Mouse (Mus musculus) limb, embryonic 14.5 days (tissue): ENCODE data around the gene Kif22. TPM values are rescaled to one million over a fixed set of nuclear protein-coding genes. Genes with fewer than 3 reads are reported as not detected.
"Not testable (repeated sequence)": the region's sequence is repeated elsewhere in the genome, so short reads cannot be mapped to it uniquely, and the experiment has no call there.

ENCODE experiments used
- ATAC-seq: fragments of 200-750 bp; cut with Nextera tagmentation; 2 replicates; pipeline ENCODE4 v1.8.0; 2017; ENCODE audit warnings: low read depth, moderate number of reproducible peaks, moderate TSS enrichment; ENCODE audit not compliant: low FRiP score
- DNase-seq: peaks from one replicate; pipeline ENCODE4 v3.0.0-alpha.2; 2015; ENCODE audit warnings: low spot score
- H3K27ac ChIP-seq: fragments of 300-500 bp; sonication (generic); replicated peaks from 2 replicates; pipeline ENCODE4 v1.5.1; 2014; ENCODE audit warnings: low read depth, mild to moderate bottlenecking, low read length, moderate library complexity, mixed read lengths
- H3K27me3 ChIP-seq: fragments of 300-500 bp; sonication (generic); 2 replicates; pipeline ENCODE4 v1.6.1; 2014; ENCODE audit warnings: low read length, mixed read lengths; ENCODE audit not compliant: control insufficient read depth, insufficient read depth
- H3K36me3 ChIP-seq: fragments of 300-500 bp; sonication (generic); 2 replicates; pipeline ENCODE4 v1.6.1; 2014; ENCODE audit warnings: mild to moderate bottlenecking, low read length, moderate library complexity, mixed read lengths; ENCODE audit not compliant: control insufficient read depth, insufficient read depth
- H3K4me1 ChIP-seq: fragments of 300-500 bp; sonication (generic); 2 replicates; pipeline ENCODE4 v1.6.1; 2014; ENCODE audit warnings: antibody characterized with exemption, low read length, mixed read lengths; ENCODE audit not compliant: control insufficient read depth, insufficient read depth
- H3K4me2 ChIP-seq: fragments of 300-500 bp; sonication (generic); replicated peaks from 2 replicates; pipeline ENCODE4 v1.6.1; 2014; ENCODE audit warnings: low read depth, mild to moderate bottlenecking, low read length, moderate library complexity; ENCODE audit not compliant: severe bottlenecking
- H3K4me3 ChIP-seq: fragments of 300-500 bp; sonication (generic); replicated peaks from 2 replicates; pipeline ENCODE4 v1.5.1; 2014; ENCODE audit warnings: low read length
- H3K9ac ChIP-seq: fragments of 300-500 bp; sonication (generic); 2 replicates; pipeline ENCODE4 v1.6.1; 2014; ENCODE audit warnings: mild to moderate bottlenecking, low read depth, low read length, moderate library complexity; ENCODE audit not compliant: severe bottlenecking
- H3K9me3 ChIP-seq: fragments of 300-500 bp; sonication (generic); 2 replicates; pipeline ENCODE4 v1.6.1; 2016; ENCODE audit warnings: low read length; ENCODE audit not compliant: control insufficient read depth
- POLR2A ChIP-seq: fragments of 200-500 bp; IDR thresholded peaks from 2 replicates; pipeline ENCODE4 v1.8.0; 2012; ENCODE audit warnings: inconsistent platforms, mild to moderate bottlenecking, moderate library complexity, borderline replicate concordance; ENCODE audit not compliant: insufficient read depth, insufficient read length; ENCODE audit errors: extremely low read depth
- WGBS: fragments of 180-500 bp; shearing (Covaris S2); extraction: QIAGEN DNeasy Blood & Tissue Kit; methylation state at CpG from one replicate; pipeline ENCODE4 v1.1.7; 2014; 5-methylcytosine and 5-hydroxymethylcytosine counted together
- polyA plus RNA-seq, 2 experiments: library from polyadenylated mRNA; depleted of rRNA in 1 of 2; stranded (reverse) in 1 of 2; unstranded in 1 of 2; fragments of >200 nt; fragmentation: Nextera tagmentation in 1 of 2; extraction: Ambion mirVana in 1 of 2; gene quantifications; 2 replicates each; pipeline versions ENCODE4 v1.2.1 to v1.2.3; 2012 to 2014

Kif22 gene
- polyA plus RNA-seq, 2 experiments, result 68.4 to 87.2 TPM

- 82% methylated on average over 3 of the region's 3 CpGs for WGBS
- Histone ChIP-seq H3K36me3 (no peaks in the 10 kb centered on the region), H3K9me3 (no peaks in the 10 kb centered on the region), H3K4me2 (no peak overlapping the region), H3K4me3 (no peak overlapping the region), H3K27ac (no peak overlapping the region), H3K4me1 (no peaks in the 10 kb centered on the region), H3K27me3 (no peaks in the 10 kb centered on the region), H3K9ac (no peak overlapping the region)
- TF ChIP-seq POLR2A, result no peak
- no peak for DNase-seq
- ATAC-seq, result no peak
Observed at GRCm38 (mm10) chr7:127088083-127088482, 45.8 kb upstream of the Kif22 start.

GRCm38 (mm10) chr7:127087278-127088010 is 45.2 kb upstream of the Kif22 start, which contains the start of gene Zg16:
Gene Zg16, minus strand, starts transcription at chr7:127087328.
- H3K9me3 ChIP-seq, H3K27me3 ChIP-seq, H3K36me3 ChIP-seq, ATAC-seq, H3K4me3 ChIP-seq, DNase-seq, H3K4me1 ChIP-seq, H3K27ac ChIP-seq, H3K4me2 ChIP-seq, H3K9ac ChIP-seq: not testable (repeated sequence)
- WGBS, result 82% methylated on average over 6 of the region's 6 CpGs

GRCm38 (mm10) chr7:127085751-127086150 is 43.5 kb upstream of the Kif22 start:
- not testable (repeated sequence) for ATAC-seq, H3K27me3 ChIP-seq, H3K9me3 ChIP-seq, H3K9ac ChIP-seq, H3K27ac ChIP-seq, DNase-seq, H3K4me2 ChIP-seq, H3K4me1 ChIP-seq, H3K36me3 ChIP-seq, H3K4me3 ChIP-seq
- WGBS, result 49% methylated on average over 6 of the region's 6 CpGs

- DNase-seq (no peak), ATAC-seq (no peak)
- Histone ChIP-seq H3K4me1 (no peaks in the 10 kb centered on the region), H3K4me2 (no peak overlapping the region), H3K36me3 (no peaks in the 10 kb centered on the region), H3K27ac (no peak overlapping the region), H3K27me3 (no peaks in the 10 kb centered on the region), H3K9me3 (no peaks in the 10 kb centered on the region), H3K4me3 (no peak overlapping the region), H3K9ac (no peak overlapping the region)
- 79% methylated on average over 2 of the region's 2 CpGs for WGBS
- TF ChIP-seq POLR2A, result no peak
Observed at GRCm38 (mm10) chr7:127084794-127085193, 42.5 kb upstream of the Kif22 start.

- Histone ChIP-seq H3K27ac (no peak overlapping the region), H3K9ac (no peak overlapping the region), H3K4me2 (no peak overlapping the region), H3K27me3 (no peaks in the 10 kb centered on the region), H3K4me1 (no peaks in the 10 kb centered on the region), H3K4me3 (no peak overlapping the region), H3K36me3 (no peaks in the 10 kb centered on the region), H3K9me3 (no peaks in the 10 kb centered on the region)
- 83% methylated on average over 4 of the region's 4 CpGs for WGBS
- no peak for ATAC-seq
- TF ChIP-seq POLR2A, result no peak
- DNase-seq, result no peak
Observed at GRCm38 (mm10) chr7:127083689-127084088, 41.4 kb upstream of the Kif22 start.

- Histone ChIP-seq H3K27me3 (no peaks in the 10 kb centered on the region), H3K9me3 (no peaks in the 10 kb centered on the region), H3K36me3 (no peaks in the 10 kb centered on the region), H3K4me1 (no peaks in the 10 kb centered on the region), H3K9ac (no peak overlapping the region), H3K4me2 (no peak overlapping the region), H3K4me3 (no peak overlapping the region), H3K27ac (no peak overlapping the region)
- no peak for DNase-seq
- 43% methylated on average over 2 of the region's 2 CpGs for WGBS
- TF ChIP-seq POLR2A, result no peak
- ATAC-seq, result no peak
Observed at GRCm38 (mm10) chr7:127082995-127083394, 40.7 kb upstream of the Kif22 start.
